Comparison of ENCODE assay signal across 13 mouse cellular contexts in the genomic region with DNA sequence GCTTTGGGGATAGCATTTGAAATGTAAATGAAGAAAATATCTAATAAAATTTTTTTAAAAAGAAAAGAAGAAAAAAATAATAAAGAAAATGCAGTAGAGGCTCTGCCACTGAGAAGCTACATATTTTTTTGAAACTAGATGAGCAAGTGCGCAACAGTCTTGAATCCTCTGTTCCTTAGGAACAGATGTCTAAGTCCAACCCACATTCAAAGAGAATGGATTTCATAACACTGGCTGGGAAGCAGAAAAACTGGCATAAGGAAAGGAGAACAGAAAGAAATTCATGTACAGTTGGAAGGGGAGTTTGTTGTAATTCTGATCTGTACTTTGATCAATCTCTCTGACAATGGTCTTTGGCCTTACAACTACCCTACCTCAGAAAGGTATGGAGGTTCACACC.
"Had no signal": no experiment of that assay in that cellular context is flagged by ENCODE, and none has a peak within 500 bp of the region (broad histone marks: within the 10 kb centered on the region; RNA-seq: fewer than 3 reads in every experiment).

No protein-coding gene starts in this region.

- H3K27ac ChIP-seq: kidney, embryonic 15.5 days; limb, embryonic 13.5 days; liver, embryonic 14.5 days; midbrain, embryonic 12.5 days; neural tube, embryonic 13.5 days; stomach, postnatal 0 days had no signal

- H3K4me3 ChIP-seq: kidney, embryonic 15.5 days; limb, embryonic 13.5 days; midbrain, embryonic 12.5 days; neural tube, embryonic 13.5 days had no signal

- ATAC-seq: intestine, embryonic 16.5 days; midbrain, embryonic 16.5 days had no signal

- DNase-seq: kidney, adult 2 months; kidney, postnatal 25 days; lung, adult 18-20 months; thymus, adult 18-20 months; thymus, postnatal 25 days had no signal
